Mouse (Mus musculus) kidney, embryonic 14.5 days (tissue): Measurements from ENCODE around the gene Frrs1l. TPM values are rescaled to one million over a fixed set of nuclear protein-coding genes. Genes with fewer than 3 reads are reported as not detected.

Experiments
- ATAC-seq: fragments of 200-750 bp; cut with Nextera tagmentation; 2 replicates; pipeline ENCODE4 v1.8.0; 2017; ENCODE audit warnings: moderate number of reproducible peaks, mild to moderate bottlenecking, moderate TSS enrichment, moderate library complexity; ENCODE audit not compliant: low FRiP score, low TSS enrichment
- H3K27ac ChIP-seq: fragments of 300-500 bp; sonication (generic); 2 replicates; pipeline ENCODE4 v1.5.1; 2014; ENCODE audit warnings: low read depth, mild to moderate bottlenecking, low read length, moderate library complexity, mixed read lengths
- H3K27me3 ChIP-seq: fragments of 300-500 bp; sonication (generic); 2 replicates; pipeline ENCODE4 v1.6.1; 2014; ENCODE audit warnings: mild to moderate bottlenecking, low read length; ENCODE audit not compliant: control insufficient read depth, insufficient read depth
- H3K36me3 ChIP-seq: fragments of 300-500 bp; sonication (generic); 2 replicates; pipeline ENCODE4 v1.6.1; 2014; ENCODE audit warnings: low read length, mixed read lengths; ENCODE audit not compliant: control insufficient read depth, insufficient read depth
- H3K4me1 ChIP-seq: fragments of 300-500 bp; sonication (generic); 2 replicates; pipeline ENCODE4 v1.6.1; 2014; ENCODE audit warnings: low read length, mixed read lengths; ENCODE audit not compliant: control insufficient read depth, insufficient read depth
- H3K4me2 ChIP-seq: fragments of 300-500 bp; sonication (generic); replicated peaks from 2 replicates; pipeline ENCODE4 v1.6.1; 2014; ENCODE audit warnings: low read depth, mild to moderate bottlenecking, low read length
- H3K4me3 ChIP-seq: fragments of 300-500 bp; sonication (generic); 2 replicates; pipeline ENCODE4 v1.5.1; 2014; ENCODE audit warnings: mild to moderate bottlenecking, low read length
- H3K9ac ChIP-seq: fragments of 300-500 bp; sonication (generic); 2 replicates; pipeline ENCODE4 v1.6.1; 2014; ENCODE audit warnings: low read depth, mild to moderate bottlenecking, low read length, moderate library complexity
- H3K9me3 ChIP-seq: fragments of 300-500 bp; sonication (generic); 2 replicates; pipeline ENCODE4 v1.6.1; 2016; ENCODE audit warnings: low read length; ENCODE audit not compliant: control insufficient read depth
- WGBS: fragments of 180-500 bp; shearing (Covaris S2); extraction: QIAGEN DNeasy Blood & Tissue Kit; methylation state at CpG from one replicate; pipeline ENCODE4 v1.1.7; 2014; 5-methylcytosine and 5-hydroxymethylcytosine counted together
- polyA plus RNA-seq: library from polyadenylated mRNA; unstranded; fragments of >200 nt; fragmentation: Nextera tagmentation; extraction: Ambion mirVana; gene quantifications from 2 replicates; pipeline ENCODE4 v1.2.1, GENCODE M21; 2014

Frrs1l gene
- polyA plus RNA-seq, 1 experiment from 2014 or later = 0.58 TPM

DNA sequence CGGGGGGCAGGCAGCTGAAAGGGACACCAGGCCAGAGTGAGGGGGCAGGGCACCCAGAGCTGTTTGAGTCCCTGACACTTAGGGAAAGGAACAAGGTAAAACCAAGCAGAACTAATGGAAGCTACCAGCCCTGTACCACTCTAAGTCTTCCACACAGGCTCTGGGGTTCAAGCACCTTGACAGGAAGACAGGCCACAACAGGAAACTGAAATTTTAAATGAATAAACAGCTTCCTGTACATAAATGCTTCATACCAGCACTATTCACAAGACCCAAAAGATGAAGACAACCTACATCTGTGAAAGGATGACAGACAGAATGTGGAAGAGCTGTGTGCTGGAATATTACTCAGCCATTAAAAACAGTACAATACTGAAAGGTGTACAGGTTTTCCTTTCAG, 54.9 kb downstream of the Frrs1l start:
- no peak overlapping the region for H3K9ac ChIP-seq
- no peak overlapping the region for H3K27ac ChIP-seq
- H3K9me3 ChIP-seq = no peaks in the 10 kb centered on the region
- ATAC-seq = no peak
- H3K4me1 ChIP-seq = no peaks in the 10 kb centered on the region
- H3K4me2 ChIP-seq = no peak overlapping the region
- no peak overlapping the region for H3K4me3 ChIP-seq
- H3K27me3 ChIP-seq = no peaks in the 10 kb centered on the region
- WGBS = no CpG with 5 or more reads among the region's 1 CpGs
- H3K36me3 ChIP-seq = peaks cover 39% of the 10 kb centered on the region

DNA sequence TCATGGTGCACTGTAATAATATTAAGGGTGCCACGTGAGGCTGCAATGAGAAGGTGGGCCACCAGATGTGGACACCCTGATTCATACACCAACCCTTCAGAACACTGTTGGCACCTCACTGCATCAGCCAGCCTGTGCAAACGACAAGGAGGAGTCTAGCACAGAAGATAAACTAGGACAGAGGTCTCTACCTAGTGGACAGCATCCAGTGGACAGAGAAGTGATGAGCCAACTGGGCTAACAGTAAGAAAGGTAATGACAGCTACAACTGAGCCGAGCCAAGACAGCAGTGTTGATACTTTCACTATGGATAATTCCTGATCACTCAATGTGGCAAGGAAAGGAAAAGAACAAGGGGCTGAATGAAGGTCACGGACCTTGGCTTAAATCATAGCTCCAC, 57.0 kb downstream of the Frrs1l start:
- no peaks in the 10 kb centered on the region for H3K27me3 ChIP-seq
- no peaks in the 10 kb centered on the region for H3K4me1 ChIP-seq
- no peak overlapping the region for H3K9ac ChIP-seq
- H3K9me3 ChIP-seq = no peaks in the 10 kb centered on the region
- H3K36me3 ChIP-seq = peaks cover 43% of the 10 kb centered on the region
- H3K4me2 ChIP-seq = no peak overlapping the region
- no peak overlapping the region for H3K4me3 ChIP-seq
- ATAC-seq = no peak
- no peak overlapping the region for H3K27ac ChIP-seq
- WGBS = 93% methylated on average over 4 of the region's 4 CpGs

DNA sequence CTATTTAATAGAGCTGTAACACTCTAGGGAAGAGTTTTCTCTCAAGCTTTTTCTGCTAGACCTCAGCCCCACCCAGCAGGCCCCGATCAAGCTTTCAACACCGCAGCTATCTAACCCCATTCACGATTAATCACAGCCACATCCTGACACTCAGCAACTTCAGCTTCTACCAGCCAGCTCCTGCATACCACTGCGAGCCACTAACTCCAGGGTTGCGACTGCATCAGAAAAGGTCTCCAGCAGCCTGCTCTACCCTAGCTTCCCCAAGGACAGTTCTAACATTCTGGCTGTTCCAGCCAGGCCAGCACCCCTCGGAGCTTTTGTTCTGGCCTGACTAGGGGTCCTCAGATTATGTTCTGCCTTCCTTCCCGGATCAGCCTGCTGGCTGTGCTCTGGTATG, 58.1 kb downstream of the Frrs1l start:
- H3K9ac ChIP-seq = no peak overlapping the region

DNA sequence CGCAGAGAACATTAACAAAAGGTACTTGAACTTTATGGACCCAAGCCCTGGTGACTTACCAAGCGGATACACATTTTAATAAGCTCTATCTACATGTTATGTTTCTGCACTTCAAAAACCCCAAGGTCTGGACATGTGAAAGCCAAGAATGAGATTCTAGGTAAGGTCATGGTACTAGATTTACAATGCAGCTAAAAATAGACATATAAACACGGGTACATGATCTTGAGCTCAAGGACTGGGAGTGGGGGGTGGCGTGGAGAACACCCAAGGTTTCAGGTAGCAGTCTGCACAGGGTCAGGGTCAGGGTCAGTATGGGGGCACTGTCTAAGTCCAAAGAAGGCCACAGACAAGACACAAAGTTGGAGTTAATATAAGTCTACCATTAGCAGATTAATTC, 59.9 kb downstream of the Frrs1l start:
- H3K9ac ChIP-seq = no peak overlapping the region
- no peak overlapping the region for H3K4me2 ChIP-seq
- no peak overlapping the region for H3K27ac ChIP-seq
- no peaks in the 10 kb centered on the region for H3K27me3 ChIP-seq
- 69% methylated on average over 4 of the region's 4 CpGs for WGBS
- H3K4me1 ChIP-seq = 0 out of 2 replicates have a peak, but pooled peaks cover 3% of the 10 kb centered on the region
- H3K9me3 ChIP-seq = no peaks in the 10 kb centered on the region
- ATAC-seq = no peak
- peaks cover 55% of the 10 kb centered on the region for H3K36me3 ChIP-seq
- no peak overlapping the region for H3K4me3 ChIP-seq

More for the DNA sequence above, 58.1 kb downstream of the Frrs1l start:
- Histone ChIP-seq H3K36me3 (peaks cover 51% of the 10 kb centered on the region), H3K4me1 (0 out of 2 replicates have a peak, but pooled peaks cover under 1% of the 10 kb centered on the region), H3K27ac (no peak overlapping the region), H3K27me3 (no peaks in the 10 kb centered on the region), H3K4me3 (no peak overlapping the region), H3K4me2 (no peak overlapping the region), H3K9me3 (no peaks in the 10 kb centered on the region)
- ATAC-seq = no peak
- WGBS = 68% methylated on average over 7 of the region's 7 CpGs

DNA sequence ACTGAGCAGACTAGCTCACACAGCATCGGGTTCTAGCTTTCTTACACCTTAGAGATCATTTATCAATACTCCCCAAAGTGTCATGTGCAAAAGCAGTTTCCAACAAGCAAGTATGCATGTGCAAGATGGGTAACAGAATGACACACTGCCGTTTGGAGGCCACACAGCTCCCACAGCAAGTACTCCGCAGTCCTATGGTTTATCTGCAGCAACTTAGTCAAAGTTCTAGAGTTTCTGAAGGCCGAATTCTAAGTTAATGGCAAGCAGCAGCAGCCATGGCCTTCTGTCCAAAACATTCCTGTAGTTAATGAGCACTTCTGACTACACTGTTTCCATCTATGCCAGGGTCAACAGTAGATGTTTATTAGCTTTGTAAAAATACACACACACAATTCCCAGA, 63.2 kb downstream of the Frrs1l start:
- WGBS = 76% methylated on average over 4 of the region's 4 CpGs
- Histone ChIP-seq H3K9me3 (no peaks in the 10 kb centered on the region), H3K4me2 (no peak overlapping the region), H3K36me3 (peaks cover 58% of the 10 kb centered on the region), H3K4me1 (0 out of 2 replicates have a peak, but pooled peaks cover 3% of the 10 kb centered on the region), H3K27me3 (no peaks in the 10 kb centered on the region), H3K4me3 (no peak overlapping the region), H3K9ac (no peak overlapping the region), H3K27ac (no peak overlapping the region)
- ATAC-seq = no peak

DNA sequence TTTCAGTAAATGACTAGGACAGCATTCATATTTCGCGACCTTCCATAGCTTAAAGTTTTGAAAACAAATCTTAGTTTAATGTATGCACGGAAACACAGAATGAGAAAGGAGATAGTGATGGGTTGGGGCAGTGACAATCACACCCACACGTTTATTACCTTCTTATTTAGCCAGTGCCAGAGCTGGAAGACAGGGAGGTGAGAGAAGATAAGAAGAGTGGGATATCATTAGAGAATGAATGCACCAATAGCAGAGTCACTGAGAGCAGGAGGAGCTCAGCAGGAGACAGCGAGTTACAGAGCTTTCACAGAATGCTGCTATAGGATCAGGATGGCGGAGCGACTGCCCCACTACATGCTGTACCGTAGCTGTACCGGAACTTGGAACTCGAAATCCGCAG, 68.0 kb downstream of the Frrs1l start:
- H3K9me3 ChIP-seq = no peaks in the 10 kb centered on the region
- H3K27ac ChIP-seq = no peak overlapping the region
- ATAC-seq = no peak
- peaks cover 56% of the 10 kb centered on the region for H3K36me3 ChIP-seq
- H3K27me3 ChIP-seq = no peaks in the 10 kb centered on the region
- 95% methylated on average over 11 of the region's 11 CpGs for WGBS
- no peak overlapping the region for H3K4me3 ChIP-seq
- H3K9ac ChIP-seq = no peak overlapping the region
- 0 out of 2 replicates have a peak, but pooled peaks cover 3% of the 10 kb centered on the region for H3K4me1 ChIP-seq
- no peak overlapping the region for H3K4me2 ChIP-seq

DNA sequence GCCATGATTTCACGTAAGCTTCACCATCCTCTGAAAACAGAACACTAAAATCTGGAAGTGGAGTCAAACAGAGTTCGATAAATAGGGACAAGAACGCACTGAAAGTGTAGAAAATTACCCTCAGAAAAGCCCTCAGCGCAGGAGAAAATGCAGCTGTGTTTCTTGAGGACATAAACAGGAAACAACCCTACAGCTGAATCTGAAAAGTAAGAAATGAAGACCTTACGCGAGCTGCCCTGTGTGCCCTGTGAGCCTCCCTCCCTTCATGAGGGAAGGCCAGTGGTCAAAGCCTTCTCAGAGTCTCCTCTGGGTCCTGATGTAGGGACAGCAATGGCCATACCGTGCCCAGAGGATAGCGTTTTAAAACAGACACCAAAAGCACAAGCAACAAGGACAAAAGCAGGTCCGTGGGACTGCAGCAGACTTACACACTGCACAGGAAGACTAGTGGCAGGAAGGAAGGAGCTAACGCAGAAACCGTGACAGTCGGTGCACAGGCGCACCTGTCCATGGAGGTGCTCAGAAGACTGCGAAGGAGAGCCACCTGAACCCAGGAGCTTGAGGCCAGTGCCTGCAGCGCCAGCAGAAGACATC, 74.4 kb downstream of the Frrs1l start:
- peaks cover 61% of the 10 kb centered on the region for H3K36me3 ChIP-seq
- no peak for ATAC-seq
- 88% methylated on average over 15 of the region's 15 CpGs for WGBS

DNA sequence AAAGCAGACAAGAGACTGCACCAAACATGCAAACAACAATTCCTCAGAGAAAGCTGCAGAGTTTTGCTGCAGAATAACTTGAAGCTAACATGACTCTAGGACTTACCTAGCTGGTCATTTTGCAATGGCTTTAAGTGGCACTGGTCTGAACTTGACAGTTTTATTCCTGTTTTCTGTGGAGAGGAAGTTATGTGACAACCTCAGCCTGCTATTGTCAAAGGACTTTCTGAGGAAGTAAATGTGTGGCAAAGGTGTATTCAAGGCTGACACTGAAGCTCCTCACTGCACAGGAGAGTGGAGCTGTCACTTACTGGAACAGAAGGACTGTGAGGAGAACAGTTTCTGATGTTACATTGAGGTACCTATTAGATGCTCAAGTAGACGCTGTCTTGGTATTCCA, 75.4 kb downstream of the Frrs1l start:
- peaks cover 72% of the 10 kb centered on the region for H3K36me3 ChIP-seq
- no peaks in the 10 kb centered on the region for H3K4me1 ChIP-seq
- ATAC-seq = no peak
- H3K9ac ChIP-seq = no peak overlapping the region
- no peaks in the 10 kb centered on the region for H3K27me3 ChIP-seq
- no peaks in the 10 kb centered on the region for H3K9me3 ChIP-seq
- no peak overlapping the region for H3K27ac ChIP-seq
- no peak overlapping the region for H3K4me2 ChIP-seq
- H3K4me3 ChIP-seq = no peak overlapping the region
- WGBS = 96% methylated on average over 1 of the region's 1 CpGs

More for the DNA sequence above, 74.4 kb downstream of the Frrs1l start:
- no peaks in the 10 kb centered on the region for H3K4me1 ChIP-seq
- H3K9ac ChIP-seq = no peak overlapping the region
- H3K27ac ChIP-seq = no peak overlapping the region
- H3K27me3 ChIP-seq = no peaks in the 10 kb centered on the region
- no peak overlapping the region for H3K4me3 ChIP-seq
- H3K4me2 ChIP-seq = no peak overlapping the region
- H3K9me3 ChIP-seq = no peaks in the 10 kb centered on the region

DNA sequence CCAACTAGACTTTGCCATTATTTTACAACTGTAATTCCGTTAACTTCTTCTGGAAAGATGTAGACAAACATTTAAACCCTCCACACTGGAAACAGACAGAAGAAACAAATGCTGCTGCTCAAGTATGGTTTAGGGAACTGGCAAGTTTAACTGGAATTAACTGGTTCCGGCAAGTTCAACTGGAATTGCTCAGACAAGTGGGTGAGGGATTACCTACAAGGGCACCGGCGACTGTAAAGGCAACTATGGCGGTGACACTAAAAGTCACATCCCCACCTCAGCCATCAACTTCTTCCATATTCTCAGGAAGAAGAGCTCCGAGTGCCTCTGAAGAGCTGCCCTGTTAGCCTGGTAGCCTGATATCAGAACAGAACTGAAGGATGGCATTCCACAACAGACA, 75.9 kb downstream of the Frrs1l start:
- ATAC-seq = no peak
- Histone ChIP-seq H3K9ac (no peak overlapping the region), H3K4me1 (no peaks in the 10 kb centered on the region), H3K9me3 (no peaks in the 10 kb centered on the region), H3K27ac (no peak overlapping the region), H3K4me3 (no peak overlapping the region), H3K4me2 (no peak overlapping the region), H3K36me3 (peaks cover 76% of the 10 kb centered on the region), H3K27me3 (no peaks in the 10 kb centered on the region)
- WGBS = 94% methylated on average over 6 of the region's 6 CpGs
